Mouse (Mus musculus): ENCODE results near the gene Rnf43. TPM values are rescaled to one million over a fixed set of nuclear protein-coding genes. Genes with fewer than 3 reads are reported as not detected.
A peak's percentile ranks its signal among the peaks of the same experiment; 100 is the strongest.

The Rnf43 gene
- polyA plus RNA-seq, 1 experiment from 2014 or later = 1.5 TPM

DNA sequence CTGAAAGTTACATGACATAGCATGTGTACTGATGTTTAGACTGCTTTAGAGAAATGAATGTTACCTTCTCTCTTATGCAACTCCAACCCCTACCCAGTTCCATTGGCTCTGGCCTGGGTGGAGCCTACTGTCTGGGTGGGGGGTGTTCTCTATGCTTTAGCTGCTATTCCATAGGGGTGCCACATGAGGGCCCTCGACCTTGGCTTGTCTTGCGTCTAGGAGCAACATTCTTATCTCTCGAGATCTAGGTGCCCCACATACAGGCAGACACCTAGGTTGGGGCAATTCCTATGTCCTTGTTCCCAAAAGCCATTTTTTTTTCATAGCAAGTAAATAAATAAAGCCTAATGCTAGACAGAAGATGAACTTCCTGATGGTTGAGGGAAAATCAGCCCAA is 97.1 kb downstream of the Rnf43 start:
- ATAC-seq (replicated peaks; ENCODE audit: low FRiP score) (no peak), DNase-seq (ENCODE audit: low spot score) (no peak)
- 5% methylated on average over 3 of the region's 3 CpGs for WGBS
- Histone ChIP-seq H3K4me2 (ENCODE audit: low read depth, low read length, severe bottlenecking) (no peak overlapping the region), H3K27me3 (ENCODE audit: control insufficient read depth, insufficient read depth, low read length) (peaks cover 41% of the 10 kb centered on the region), H3K4me3 (ENCODE audit: low read depth, low read length) (no peak overlapping the region), H3K9me3 (ENCODE audit: control insufficient read depth, low read length) (no peaks in the 10 kb centered on the region), H3K27ac (ENCODE audit: low read depth, low read length) (no peak overlapping the region), H3K36me3 (ENCODE audit: control insufficient read depth, insufficient read depth, low read length) (no peaks in the 10 kb centered on the region), H3K4me1 (replicated peaks; ENCODE audit: control insufficient read depth, insufficient read depth, low read length) (peaks cover 18% of the 10 kb centered on the region), H3K9ac (ENCODE audit: low read length) (no peak overlapping the region)

GRCm38 (mm10) chr11:87760301-87761081 is 98.0 kb downstream of the Rnf43 start, which contains the start of gene Tspoap1:
Tspoap1 (plus strand) TSS chr11:87760541.
- 6% methylated on average over 22 of the region's 23 CpGs for WGBS
- H3K4me1 ChIP-seq (replicated peaks; ENCODE audit: control insufficient read depth, insufficient read depth, low read length) = peaks cover 21% of the 10 kb centered on the region

DNA sequence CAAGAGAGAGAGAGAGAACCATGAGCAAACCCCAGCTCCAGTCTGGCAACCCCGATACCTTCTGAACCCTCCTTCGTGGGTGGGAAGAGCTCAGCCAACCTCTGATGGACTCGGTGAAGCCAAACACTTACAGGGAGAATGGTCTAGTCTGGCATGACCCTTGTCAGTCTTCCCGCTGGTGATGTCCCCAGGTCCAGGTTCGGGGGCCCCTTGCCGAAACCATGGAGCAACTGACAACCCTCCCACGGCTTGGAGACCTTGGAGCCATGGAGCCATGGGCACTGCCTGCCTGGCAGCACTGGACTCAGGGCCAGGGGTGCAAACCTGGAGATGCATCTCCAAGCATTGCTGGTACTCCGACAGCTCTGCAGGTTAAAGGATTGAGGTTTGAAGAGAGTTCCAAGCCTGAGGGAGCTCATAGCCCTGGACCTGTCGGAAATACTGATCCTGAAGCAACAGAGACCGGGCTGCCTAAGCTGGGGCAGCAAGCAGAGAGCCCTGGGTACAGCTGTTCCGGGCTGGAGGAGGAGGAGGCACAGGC is 98.7 kb downstream of the Rnf43 start:
- no peak overlapping the region for H3K27ac ChIP-seq (ENCODE audit: low read depth, low read length)
- H3K4me3 ChIP-seq (ENCODE audit: low read depth, low read length) = peak overlapping the region; percentile 1
- no peak overlapping the region for H3K9ac ChIP-seq (ENCODE audit: low read length)
- peaks cover 47% of the 10 kb centered on the region for H3K27me3 ChIP-seq (ENCODE audit: control insufficient read depth, insufficient read depth, low read length)
- 62% methylated on average over 11 of the region's 11 CpGs for WGBS
- peak overlapping the region; percentile 60 for H3K4me2 ChIP-seq (ENCODE audit: low read depth, low read length, severe bottlenecking)
- no peaks in the 10 kb centered on the region for H3K36me3 ChIP-seq (ENCODE audit: control insufficient read depth, insufficient read depth, low read length)
- ATAC-seq (replicated peaks; ENCODE audit: low FRiP score) (no peak), DNase-seq (ENCODE audit: low spot score) (no peak)
- H3K4me1 ChIP-seq (replicated peaks; ENCODE audit: control insufficient read depth, insufficient read depth, low read length) = peaks cover 21% of the 10 kb centered on the region
- no peaks in the 10 kb centered on the region for H3K9me3 ChIP-seq (ENCODE audit: control insufficient read depth, low read length)

More at GRCm38 (mm10) chr11:87760301-87761081, 98.0 kb downstream of the Rnf43 start, which contains the start of gene Tspoap1:
- peak; percentile 62 for ATAC-seq (replicated peaks; ENCODE audit: low FRiP score)
- Histone ChIP-seq H3K27ac (ENCODE audit: low read depth, low read length) (no peak within 1 kb of the TSS), H3K9ac (ENCODE audit: low read length) (peak within 1 kb of the TSS; percentile 65), H3K27me3 (ENCODE audit: control insufficient read depth, insufficient read depth, low read length) (peaks cover 45% of the 10 kb centered on the region), H3K36me3 (ENCODE audit: control insufficient read depth, insufficient read depth, low read length) (no peaks in the 10 kb centered on the region), H3K4me2 (ENCODE audit: low read depth, low read length, severe bottlenecking) (peak within 1 kb of the TSS; percentile 60), H3K4me3 (ENCODE audit: low read depth, low read length) (peak within 1 kb of the TSS; percentile 32), H3K9me3 (ENCODE audit: control insufficient read depth, low read length) (no peaks in the 10 kb centered on the region)
- peak; percentile 72 for DNase-seq (ENCODE audit: low spot score)

DNA sequence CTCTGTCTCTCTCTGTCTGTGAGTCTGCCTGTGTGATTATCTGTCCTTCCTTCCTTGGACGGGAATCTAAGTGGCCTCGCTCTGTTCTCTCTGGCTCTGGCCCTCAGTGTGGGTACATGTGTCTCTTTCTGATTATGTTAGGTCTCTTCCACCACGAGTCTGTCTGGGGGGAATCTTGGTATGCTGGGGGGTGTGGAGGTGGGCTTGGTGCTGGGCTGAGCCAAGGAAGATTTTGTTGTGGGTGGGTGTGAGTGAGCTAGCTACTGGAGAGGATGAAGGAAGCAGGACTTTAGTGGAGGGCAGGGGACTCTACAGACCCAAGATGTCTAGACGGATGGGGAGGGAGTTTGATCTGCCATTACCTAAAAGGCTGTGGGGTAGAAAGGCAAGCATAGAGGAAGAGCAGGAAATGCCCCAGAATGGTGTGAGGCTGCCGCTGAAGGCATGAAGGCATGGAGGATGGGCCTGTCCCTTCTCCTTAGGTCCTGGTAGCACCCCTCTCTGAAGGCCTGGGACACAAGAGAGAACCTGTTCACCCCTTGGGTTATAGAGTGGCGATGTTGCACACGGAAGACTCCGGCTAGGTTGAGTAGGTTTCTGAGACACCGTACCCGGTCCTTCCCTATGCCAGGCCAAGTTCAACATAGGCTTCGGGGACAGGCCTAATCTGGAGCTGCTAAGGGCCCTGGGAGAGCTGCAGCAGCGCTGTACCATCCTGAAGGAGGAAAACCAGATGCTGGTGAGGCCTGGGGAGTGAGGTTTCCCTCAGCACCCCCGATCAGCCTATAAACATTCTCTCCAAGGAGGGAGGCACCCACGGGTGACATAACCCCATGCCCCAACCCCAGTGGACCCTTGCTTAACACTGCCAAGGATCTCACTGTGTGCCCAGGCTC is 99.5 kb downstream of the Rnf43 start:
- Histone ChIP-seq H3K4me3 (ENCODE audit: low read depth, low read length) (peak overlapping the region; percentile 1; the same call in 1 of the 2 replicates), H3K4me1 (replicated peaks; ENCODE audit: control insufficient read depth, insufficient read depth, low read length) (peaks cover 21% of the 10 kb centered on the region), H3K27me3 (ENCODE audit: control insufficient read depth, insufficient read depth, low read length) (peaks cover 47% of the 10 kb centered on the region), H3K4me2 (ENCODE audit: low read depth, low read length, severe bottlenecking) (peak overlapping the region; percentile 60), H3K36me3 (ENCODE audit: control insufficient read depth, insufficient read depth, low read length) (no peaks in the 10 kb centered on the region), H3K27ac (ENCODE audit: low read depth, low read length) (no peak overlapping the region), H3K9me3 (ENCODE audit: control insufficient read depth, low read length) (no peaks in the 10 kb centered on the region), H3K9ac (ENCODE audit: low read length) (no peak overlapping the region)
- WGBS = 72% methylated on average over 14 of the region's 14 CpGs
- ATAC-seq (replicated peaks; ENCODE audit: low FRiP score) = no peak
- DNase-seq (ENCODE audit: low spot score) = no peak

GRCm38 (mm10) chr11:87762702-87763385 is 100.3 kb downstream of the Rnf43 start:
- ATAC-seq (replicated peaks; ENCODE audit: low FRiP score) (no peak), DNase-seq (ENCODE audit: low spot score) (no peak)
- Histone ChIP-seq H3K9ac (ENCODE audit: low read length) (no peak overlapping the region), H3K4me1 (replicated peaks; ENCODE audit: control insufficient read depth, insufficient read depth, low read length) (peaks cover 21% of the 10 kb centered on the region), H3K4me2 (ENCODE audit: low read depth, low read length, severe bottlenecking) (peak overlapping the region; percentile 100), H3K4me3 (ENCODE audit: low read depth, low read length) (peak overlapping the region; percentile 59), H3K27me3 (ENCODE audit: control insufficient read depth, insufficient read depth, low read length) (peaks cover 47% of the 10 kb centered on the region), H3K27ac (ENCODE audit: low read depth, low read length) (no peak overlapping the region), H3K36me3 (ENCODE audit: control insufficient read depth, insufficient read depth, low read length) (no peaks in the 10 kb centered on the region), H3K9me3 (ENCODE audit: control insufficient read depth, low read length) (no peaks in the 10 kb centered on the region)
- WGBS = 44% methylated on average over 12 of the region's 12 CpGs

DNA sequence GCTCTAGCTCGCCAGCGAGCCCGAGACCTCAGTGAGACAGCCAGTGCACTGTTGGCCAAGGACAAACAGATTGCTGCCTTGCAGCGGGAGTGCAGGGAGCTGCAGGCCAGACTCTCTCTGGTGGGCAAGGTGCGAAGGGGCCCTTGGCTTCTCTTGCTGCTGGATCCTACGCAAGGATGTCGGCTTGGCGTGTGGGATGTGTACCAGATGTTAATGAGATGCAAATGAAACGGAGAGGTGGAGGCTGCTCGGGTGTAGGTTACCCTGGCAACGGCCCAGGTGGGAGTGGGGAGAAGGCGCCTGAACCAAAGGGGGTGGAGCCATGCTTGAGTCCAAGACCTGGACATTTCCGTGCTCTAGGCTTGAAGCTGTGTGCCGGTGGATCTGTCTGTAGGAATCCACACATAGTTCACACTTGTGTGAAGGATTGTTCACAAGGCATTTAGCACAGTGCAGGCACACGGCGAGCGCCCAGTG is 101.0 kb downstream of the Rnf43 start:
- Histone ChIP-seq H3K4me1 (replicated peaks; ENCODE audit: control insufficient read depth, insufficient read depth, low read length) (peaks cover 21% of the 10 kb centered on the region), H3K36me3 (ENCODE audit: control insufficient read depth, insufficient read depth, low read length) (no peaks in the 10 kb centered on the region), H3K27me3 (ENCODE audit: control insufficient read depth, insufficient read depth, low read length) (peaks cover 47% of the 10 kb centered on the region), H3K9me3 (ENCODE audit: control insufficient read depth, low read length) (no peaks in the 10 kb centered on the region), H3K4me3 (ENCODE audit: low read depth, low read length) (peak overlapping the region; percentile 59), H3K4me2 (ENCODE audit: low read depth, low read length, severe bottlenecking) (peak overlapping the region; percentile 100), H3K27ac (ENCODE audit: low read depth, low read length) (peak overlapping the region; percentile 41; the same call in 1 of the 2 replicates), H3K9ac (ENCODE audit: low read length) (peak overlapping the region; percentile 73)
- WGBS = 1% methylated on average over 17 of the region's 17 CpGs
- peak; percentile 67 for ATAC-seq (replicated peaks; ENCODE audit: low FRiP score)
- peak; percentile 81 for DNase-seq (ENCODE audit: low spot score)

DNA sequence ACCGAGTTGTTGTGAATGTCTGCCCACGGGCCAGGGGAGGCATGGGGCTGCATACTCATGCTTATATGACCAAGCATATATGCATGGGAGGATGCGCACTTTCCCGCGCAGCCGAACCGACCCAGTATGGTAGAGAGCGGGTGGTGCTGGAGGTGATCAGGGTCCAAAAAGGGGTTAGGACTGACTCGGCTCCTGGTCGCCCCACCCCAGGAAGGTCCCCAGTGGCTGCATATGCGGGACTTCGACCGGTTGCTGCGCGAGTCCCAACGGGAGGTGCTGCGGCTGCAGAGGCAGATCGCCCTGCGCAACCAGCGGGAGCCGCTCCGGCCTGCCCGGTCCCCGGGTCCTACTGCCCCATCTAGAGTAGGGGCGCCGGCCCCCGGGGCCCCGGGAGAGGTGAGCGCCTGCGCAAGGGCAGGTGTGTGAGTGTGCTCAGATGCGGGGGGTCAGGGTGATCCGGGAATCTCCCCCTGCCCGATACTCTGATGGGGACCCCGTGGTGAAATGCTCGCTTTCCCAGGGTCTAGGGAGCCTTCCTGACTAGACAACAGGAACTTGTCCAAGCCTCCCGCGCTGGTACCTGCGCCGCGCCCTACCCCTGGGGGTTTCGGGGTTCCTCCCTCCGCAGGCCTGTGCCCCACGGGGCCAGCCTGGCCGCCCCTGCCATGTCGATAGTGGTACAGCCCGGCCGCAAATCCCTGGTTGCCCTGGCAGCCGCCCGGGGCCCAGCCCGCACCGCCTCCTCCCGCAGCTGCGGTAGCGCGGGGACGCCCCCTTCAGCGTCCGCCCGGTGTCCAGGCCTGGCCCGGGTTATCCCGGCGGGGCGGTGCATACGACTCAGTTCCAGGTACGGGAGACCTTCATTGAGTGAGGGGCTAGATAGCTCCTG is 101.7 kb downstream of the Rnf43 start:
- peak overlapping the region; percentile 100 for H3K4me2 ChIP-seq (ENCODE audit: low read depth, low read length, severe bottlenecking)
- peak overlapping the region; percentile 41 for H3K27ac ChIP-seq (ENCODE audit: low read depth, low read length)
- peak overlapping the region; percentile 73 for H3K9ac ChIP-seq (ENCODE audit: low read length)
- 1% methylated on average over 61 of the region's 65 CpGs for WGBS
- ATAC-seq (replicated peaks; ENCODE audit: low FRiP score) (peak; percentile 55), DNase-seq (ENCODE audit: low spot score) (peak; percentile 83)
- H3K4me3 ChIP-seq (ENCODE audit: low read depth, low read length) = peak overlapping the region; percentile 59
- H3K9me3 ChIP-seq (ENCODE audit: control insufficient read depth, low read length) = no peaks in the 10 kb centered on the region
- H3K4me1 ChIP-seq (replicated peaks; ENCODE audit: control insufficient read depth, insufficient read depth, low read length) = peaks cover 21% of the 10 kb centered on the region
- no peaks in the 10 kb centered on the region for H3K36me3 ChIP-seq (ENCODE audit: control insufficient read depth, insufficient read depth, low read length)
- H3K27me3 ChIP-seq (ENCODE audit: control insufficient read depth, insufficient read depth, low read length) = peaks cover 47% of the 10 kb centered on the region

Measured in forebrain, embryonic 11.5 days (tissue).